Mouse (Mus musculus) mouse embryonic stem cell (cell line): ENCODE results near the gene Olfr181.

Source experiments
- in situ Hi-C, 2 experiments: fragments of 300-500 bp; cut with MboI; formaldehyde crosslinking; loops; 1 replicate in 1 of 2; 3 replicates in 1 of 2; pipeline ENCODE4 v1.14.3; 2019 to 2020; ENCODE audit warnings: low sequenced_read_pairs in 2 of 2, low pct_unique_long_range_greater_than_20kb in 1 of 2, mixed read lengths in 1 of 2; ENCODE audit not compliant: unreplicated experiment in 1 of 2

Olfr181 gene

GRCm38 (mm10) chr16:58928655-58929054, at the start of gene Olfr181:
Gene Olfr181, minus strand, starts transcription at chr16:58928755.
- in situ Hi-C loops = no loop called here

DNA sequence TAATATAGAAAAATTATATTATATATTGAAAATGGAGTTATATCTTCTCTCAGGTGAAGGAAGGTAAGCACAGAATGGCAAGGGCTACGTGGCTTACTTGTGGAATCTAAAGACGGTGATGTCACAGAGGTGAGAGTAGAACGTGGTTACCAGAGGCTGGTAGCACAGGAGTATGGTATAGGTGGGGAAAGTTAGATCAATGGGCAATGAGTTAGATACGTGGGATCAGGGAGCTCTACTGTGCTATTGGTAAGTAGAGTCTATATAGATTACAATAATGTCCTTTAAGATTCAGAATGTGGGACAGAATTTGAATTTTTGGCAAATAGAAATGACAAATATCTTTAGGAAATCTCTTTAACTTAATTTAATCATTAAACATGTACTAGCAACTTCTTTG, 737 bp upstream of the Olfr181 start, which contains the start of gene Olfr180:
Gene Olfr180, minus strand, starts transcription at position 101 of the 400 bp plus-strand sequence.
- in situ Hi-C loops = no loop called here

- in situ Hi-C loops = no loop called here
These were observed 36.6 kb downstream of the Olfr181 start, which contains the start of gene Olfr178 for GRCm38 (mm10) chr16:58891963-58892362. Gene Olfr178, minus strand, starts transcription at chr16:58892063.

GRCm38 (mm10) chr16:58884416-58884815, 44.1 kb downstream of the Olfr181 start:
- in situ Hi-C loops = no loop called here
